Mouse (Mus musculus) midbrain, postnatal 0 days (tissue): ENCODE data around the gene Rapgef5. TPM values are rescaled to one million over a fixed set of nuclear protein-coding genes. Genes with fewer than 3 reads are reported as not detected.

ENCODE experiments used
- ATAC-seq: fragments of 200-750 bp; cut with Nextera tagmentation; 2 replicates; pipeline ENCODE4 v1.8.0; 2017; ENCODE audit warnings: moderate number of reproducible peaks, mild to moderate bottlenecking, moderate TSS enrichment, moderate library complexity; ENCODE audit not compliant: low FRiP score
- DNase-seq: peaks from one replicate; pipeline ENCODE4 v3.0.0-alpha.2; 2015; ENCODE audit warnings: low spot score
- H3K27ac ChIP-seq: fragments of 300-500 bp; sonication (generic); 2 replicates; pipeline ENCODE4 v1.5.1; 2014; ENCODE audit warnings: low read depth, mild to moderate bottlenecking, low read length, mixed read lengths
- H3K27me3 ChIP-seq: fragments of 300-500 bp; sonication (generic); 2 replicates; pipeline ENCODE4 v1.6.1; 2014; ENCODE audit warnings: low read length, control low read depth, mixed read lengths; ENCODE audit not compliant: insufficient read depth
- H3K36me3 ChIP-seq: fragments of 300-500 bp; sonication (generic); 2 replicates; pipeline ENCODE4 v1.6.1; 2014; ENCODE audit warnings: low read length, control low read depth, mixed read lengths; ENCODE audit not compliant: insufficient read depth
- H3K4me1 ChIP-seq: fragments of 300-500 bp; sonication (generic); 2 replicates; pipeline ENCODE4 v1.6.1; 2014; ENCODE audit warnings: mild to moderate bottlenecking, control low read depth, antibody characterized with exemption, low read length, mixed read lengths; ENCODE audit not compliant: insufficient read depth
- H3K4me2 ChIP-seq: fragments of 300-500 bp; sonication (generic); 2 replicates; pipeline ENCODE4 v1.6.1; 2014; ENCODE audit warnings: low read depth, mild to moderate bottlenecking, low read length, mixed read lengths; ENCODE audit not compliant: poor library complexity, severe bottlenecking
- H3K4me3 ChIP-seq: fragments of 300-500 bp; sonication (generic); 2 replicates; pipeline ENCODE4 v1.5.1; 2014; ENCODE audit warnings: low read depth, mild to moderate bottlenecking, low read length, moderate library complexity
- H3K9ac ChIP-seq: fragments of 300-500 bp; sonication (generic); replicated peaks from 2 replicates; pipeline ENCODE4 v1.6.1; 2014; ENCODE audit warnings: mild to moderate bottlenecking, low read length, moderate library complexity, mixed read lengths; ENCODE audit not compliant: poor library complexity, severe bottlenecking
- H3K9me3 ChIP-seq: fragments of 300-500 bp; sonication (generic); 2 replicates; pipeline ENCODE4 v1.6.1; 2016; ENCODE audit warnings: low read length, control low read depth
- CTCF ChIP-seq: IDR thresholded peaks from 2 replicates; pipeline ENCODE4 v1.5.1; 2016; ENCODE audit warnings: antibody characterized with exemption, mild to moderate bottlenecking
- WGBS: fragments of 180-500 bp; shearing (Covaris S2); extraction: QIAGEN DNeasy Blood & Tissue Kit; methylation state at CpG from one replicate; pipeline ENCODE4 v1.1.7; 2014; 5-methylcytosine and 5-hydroxymethylcytosine counted together
- polyA plus RNA-seq: library from polyadenylated mRNA; unstranded; fragments of >200 nt; fragmentation: Nextera tagmentation; extraction: Ambion mirVana; gene quantifications from 2 replicates; pipeline ENCODE4 v1.2.1, GENCODE M21; 2015
- total RNA-seq: library from RNA; depleted of rRNA; stranded (reverse); fragments of >200 nt; gene quantifications from 2 replicates; pipeline ENCODE4 v1.2.3, GENCODE M21; 2014

The Rapgef5 gene
- total and polyA plus RNA-seq, 2 experiments from 2014 or later = 25.9 to 54.3 TPM

DNA sequence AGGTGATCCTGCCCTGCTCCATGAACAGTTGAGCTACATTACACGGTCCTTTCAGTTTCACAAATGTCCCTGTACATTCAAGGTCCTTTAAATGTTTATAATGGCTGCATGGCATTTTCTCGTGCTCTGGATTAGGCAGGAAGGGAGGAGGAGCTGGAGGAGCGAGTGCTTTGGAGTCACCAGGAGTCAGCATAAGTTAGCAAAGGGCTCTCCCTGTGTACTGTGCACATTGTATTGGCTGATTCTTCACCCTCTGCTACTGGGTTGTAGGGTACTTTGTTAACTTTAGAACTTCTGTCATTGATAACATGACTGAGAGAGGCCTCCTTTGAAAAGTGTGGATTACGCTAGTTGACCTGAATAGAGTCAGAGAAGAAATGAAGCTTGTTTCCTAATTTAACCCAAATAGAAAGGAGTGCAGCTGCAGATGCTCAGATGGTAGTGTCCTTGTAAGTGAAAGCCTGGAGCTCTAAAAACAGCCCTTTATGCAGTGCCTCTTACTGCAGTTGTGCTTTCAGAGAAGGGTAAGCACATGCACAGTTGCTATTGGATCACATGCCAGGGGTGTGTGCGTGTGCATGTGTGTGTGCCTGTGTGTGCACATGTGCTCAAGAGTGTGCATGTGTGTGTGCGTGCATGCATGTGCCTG, 45.3 kb downstream of the Rapgef5 start:
- no peaks in the 10 kb centered on the region for H3K4me1 ChIP-seq
- no peaks in the 10 kb centered on the region for H3K27me3 ChIP-seq
- no peaks in the 10 kb centered on the region for H3K36me3 ChIP-seq
- H3K9me3 ChIP-seq = no peaks in the 10 kb centered on the region
- no peak overlapping the region for H3K9ac ChIP-seq
- ATAC-seq (no peak), DNase-seq (no peak)
- H3K4me2 ChIP-seq = no peak overlapping the region
- H3K27ac ChIP-seq = no peak overlapping the region
- 67% methylated on average over 6 of the region's 6 CpGs for WGBS
- H3K4me3 ChIP-seq = no peak overlapping the region
- TF ChIP-seq CTCF = no peak

- Histone ChIP-seq H3K27ac (no peak overlapping the region), H3K36me3 (no peaks in the 10 kb centered on the region), H3K27me3 (no peaks in the 10 kb centered on the region), H3K9ac (no peak overlapping the region), H3K4me2 (no peak overlapping the region), H3K9me3 (no peaks in the 10 kb centered on the region), H3K4me1 (no peaks in the 10 kb centered on the region), H3K4me3 (no peak overlapping the region)
- 97% methylated on average over 3 of the region's 3 CpGs for WGBS
- ATAC-seq = no peak
- TF ChIP-seq CTCF = no peak
- no peak for DNase-seq
Measured at GRCm38 (mm10) chr12:117562085-117562484, 45.8 kb downstream of the Rapgef5 start.

GRCm38 (mm10) chr12:117563859-117564258, 47.6 kb downstream of the Rapgef5 start:
- no peaks in the 10 kb centered on the region for H3K36me3 ChIP-seq
- no peaks in the 10 kb centered on the region for H3K27me3 ChIP-seq
- DNase-seq (no peak), ATAC-seq (no peak)
- H3K27ac ChIP-seq = no peak overlapping the region
- H3K4me2 ChIP-seq = no peak overlapping the region
- TF ChIP-seq CTCF = no peak
- no peak overlapping the region for H3K4me3 ChIP-seq
- no peak overlapping the region for H3K9ac ChIP-seq
- H3K9me3 ChIP-seq = no peaks in the 10 kb centered on the region
- 61% methylated on average over 6 of the region's 6 CpGs for WGBS
- no peaks in the 10 kb centered on the region for H3K4me1 ChIP-seq

- Histone ChIP-seq H3K4me1 (no peaks in the 10 kb centered on the region), H3K36me3 (no peaks in the 10 kb centered on the region), H3K9ac (no peak overlapping the region), H3K9me3 (no peaks in the 10 kb centered on the region), H3K27me3 (no peaks in the 10 kb centered on the region), H3K4me3 (no peak overlapping the region), H3K4me2 (no peak overlapping the region), H3K27ac (no peak overlapping the region)
- no peak for ATAC-seq
- TF ChIP-seq CTCF = no peak
- no peak for DNase-seq
- WGBS = 80% methylated on average over 4 of the region's 4 CpGs
Measured at GRCm38 (mm10) chr12:117566298-117566697, 50.0 kb downstream of the Rapgef5 start.

GRCm38 (mm10) chr12:117569671-117570070, 53.4 kb downstream of the Rapgef5 start:
- no peak for TF ChIP-seq CTCF
- H3K4me2 ChIP-seq = no peak overlapping the region
- H3K9me3 ChIP-seq = no peaks in the 10 kb centered on the region
- H3K27ac ChIP-seq = no peak overlapping the region
- H3K36me3 ChIP-seq = no peaks in the 10 kb centered on the region
- no peaks in the 10 kb centered on the region for H3K4me1 ChIP-seq
- ATAC-seq (no peak), DNase-seq (no peak)
- H3K9ac ChIP-seq = no peak overlapping the region
- WGBS = 75% methylated on average over 2 of the region's 2 CpGs
- H3K27me3 ChIP-seq = no peaks in the 10 kb centered on the region
- no peak overlapping the region for H3K4me3 ChIP-seq

- Histone ChIP-seq H3K9me3 (no peaks in the 10 kb centered on the region), H3K4me3 (no peak overlapping the region), H3K27me3 (no peaks in the 10 kb centered on the region), H3K27ac (no peak overlapping the region), H3K9ac (no peak overlapping the region), H3K36me3 (no peaks in the 10 kb centered on the region), H3K4me1 (no peaks in the 10 kb centered on the region), H3K4me2 (no peak overlapping the region)
- 88% methylated on average over 4 of the region's 4 CpGs for WGBS
- DNase-seq (no peak), ATAC-seq (no peak)
- TF ChIP-seq CTCF = no peak
Measured at GRCm38 (mm10) chr12:117584256-117584655, 68.0 kb downstream of the Rapgef5 start.
